Mouse (Mus musculus): ENCODE measurements at regions not wholly inside any gene's neighbourhood (a gene's known extent, or its start where the extent isn't known, plus 50 kb on each side); places are given as distances from the start of the nearest gene placed in this dataset.

GRCm38 (mm10) chr3:120460717-120461116, 676.5 kb upstream of the Ptbp2 start:
- H3K4me2 ChIP-seq (ENCODE audit: low read depth, severe bottlenecking): no peak overlapping the region
- ATAC-seq (ENCODE audit: insufficient number of reproducible peaks, low FRiP score, low TSS enrichment, low read depth) (no peak), DNase-seq (ENCODE audit: low spot score) (no peak)
- no peaks in the 10 kb centered on the region for H3K9me3 ChIP-seq (ENCODE audit: control insufficient read depth, low read length)
- H3K4me1 ChIP-seq (ENCODE audit: control insufficient read depth, insufficient read depth, low read length): no peaks in the 10 kb centered on the region
- no peak overlapping the region for H3K27ac ChIP-seq (replicated peaks; ENCODE audit: low read depth, low read length)
- no peak overlapping the region for H3K9ac ChIP-seq (ENCODE audit: low read length)
- no peaks in the 10 kb centered on the region for H3K27me3 ChIP-seq (ENCODE audit: control insufficient read depth, insufficient read depth, low read length)
- H3K36me3 ChIP-seq (ENCODE audit: control insufficient read depth, insufficient read depth, low read length): no peaks in the 10 kb centered on the region
- H3K4me3 ChIP-seq (ENCODE audit: low read depth, low read length): no peak overlapping the region

- H3K9ac ChIP-seq (ENCODE audit: low read length): no peak overlapping the region
- H3K4me3 ChIP-seq (ENCODE audit: low read depth, low read length): no peak overlapping the region
- 91% methylated on average over 7 of the region's 7 CpGs for WGBS
- no peaks in the 10 kb centered on the region for H3K27me3 ChIP-seq (ENCODE audit: control insufficient read depth, insufficient read depth, low read length)
- H3K9me3 ChIP-seq (ENCODE audit: control insufficient read depth, low read length): no peaks in the 10 kb centered on the region
- H3K27ac ChIP-seq (replicated peaks; ENCODE audit: low read depth, low read length): no peak overlapping the region
- H3K36me3 ChIP-seq (ENCODE audit: control insufficient read depth, insufficient read depth, low read length): no peaks in the 10 kb centered on the region
- ATAC-seq (ENCODE audit: insufficient number of reproducible peaks, low FRiP score, low TSS enrichment, low read depth): no peak
- no peaks in the 10 kb centered on the region for H3K4me1 ChIP-seq (ENCODE audit: control insufficient read depth, insufficient read depth, low read length)
- DNase-seq (ENCODE audit: low spot score): no peak
- H3K4me2 ChIP-seq (ENCODE audit: low read depth, severe bottlenecking): no peak overlapping the region
Measured at GRCm38 (mm10) chr3:120457912-120458311, 673.6 kb upstream of the Ptbp2 start.

GRCm38 (mm10) chr3:120441127-120441526, 656.9 kb upstream of the Ptbp2 start:
- Histone ChIP-seq H3K9ac (ENCODE audit: low read length) (no peak overlapping the region), H3K4me3 (ENCODE audit: low read depth, low read length) (no peak overlapping the region), H3K4me2 (ENCODE audit: low read depth, severe bottlenecking) (no peak overlapping the region), H3K4me1 (ENCODE audit: control insufficient read depth, insufficient read depth, low read length) (no peaks in the 10 kb centered on the region), H3K36me3 (ENCODE audit: control insufficient read depth, insufficient read depth, low read length) (no peaks in the 10 kb centered on the region), H3K27ac (replicated peaks; ENCODE audit: low read depth, low read length) (no peak overlapping the region), H3K27me3 (ENCODE audit: control insufficient read depth, insufficient read depth, low read length) (no peaks in the 10 kb centered on the region), H3K9me3 (ENCODE audit: control insufficient read depth, low read length) (no peaks in the 10 kb centered on the region)
- ATAC-seq (ENCODE audit: insufficient number of reproducible peaks, low FRiP score, low TSS enrichment, low read depth) (no peak), DNase-seq (ENCODE audit: low spot score) (no peak)
- 86% methylated on average over 4 of the region's 4 CpGs for WGBS

DNA sequence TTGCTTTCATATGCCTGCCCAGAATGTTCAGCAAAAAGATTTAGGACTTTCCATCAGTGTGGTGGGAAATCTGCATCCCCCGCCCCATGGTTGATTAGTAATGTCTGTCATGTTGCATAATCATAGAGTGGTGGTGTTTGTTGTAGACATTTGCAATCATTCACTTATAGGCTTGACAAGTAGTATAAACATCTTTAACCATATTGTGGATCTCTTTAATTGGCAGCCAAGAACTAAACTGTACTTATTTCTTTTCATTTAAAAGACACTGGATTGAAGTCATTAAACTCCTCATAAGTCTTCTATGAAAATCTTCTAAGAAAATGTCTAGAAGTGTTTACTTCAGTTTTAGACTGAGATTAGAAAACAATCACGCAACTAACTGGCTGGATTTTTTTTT, 646.0 kb upstream of the Ptbp2 start:
- WGBS: 82% methylated on average over 2 of the region's 2 CpGs
- Histone ChIP-seq H3K27ac (replicated peaks; ENCODE audit: low read depth, low read length) (no peak overlapping the region), H3K9me3 (ENCODE audit: control insufficient read depth, low read length) (no peaks in the 10 kb centered on the region), H3K4me2 (ENCODE audit: low read depth, severe bottlenecking) (no peak overlapping the region), H3K27me3 (ENCODE audit: control insufficient read depth, insufficient read depth, low read length) (no peaks in the 10 kb centered on the region), H3K9ac (ENCODE audit: low read length) (no peak overlapping the region), H3K4me1 (ENCODE audit: control insufficient read depth, insufficient read depth, low read length) (no peaks in the 10 kb centered on the region), H3K4me3 (ENCODE audit: low read depth, low read length) (no peak overlapping the region), H3K36me3 (ENCODE audit: control insufficient read depth, insufficient read depth, low read length) (no peaks in the 10 kb centered on the region)
- no peak for ATAC-seq (ENCODE audit: insufficient number of reproducible peaks, low FRiP score, low TSS enrichment, low read depth)
- DNase-seq (ENCODE audit: low spot score): no peak

DNA sequence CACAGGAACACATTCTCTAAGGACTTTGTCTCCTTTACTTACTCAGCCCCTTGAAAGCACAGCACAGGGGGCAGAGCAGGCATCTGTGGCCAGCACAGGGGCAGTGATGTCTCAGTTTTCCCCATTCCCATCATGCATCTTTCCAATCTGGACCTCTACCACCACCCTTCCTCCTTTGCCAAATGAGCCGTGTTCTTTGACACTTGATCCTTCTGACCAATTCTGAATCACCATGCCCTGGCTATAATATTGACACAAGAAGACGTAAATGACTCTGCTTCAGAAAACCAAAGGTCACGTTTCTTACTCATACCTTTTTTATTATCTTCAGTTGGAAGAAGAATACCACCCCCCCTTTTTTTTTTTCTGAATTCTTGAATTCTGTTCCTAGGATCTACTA, 632.4 kb upstream of the Ptbp2 start:
- Histone ChIP-seq H3K27me3 (ENCODE audit: control insufficient read depth, insufficient read depth, low read length) (no peaks in the 10 kb centered on the region), H3K36me3 (ENCODE audit: control insufficient read depth, insufficient read depth, low read length) (no peaks in the 10 kb centered on the region), H3K4me1 (ENCODE audit: control insufficient read depth, insufficient read depth, low read length) (no peaks in the 10 kb centered on the region), H3K4me2 (ENCODE audit: low read depth, severe bottlenecking) (no peak overlapping the region), H3K9me3 (ENCODE audit: control insufficient read depth, low read length) (no peaks in the 10 kb centered on the region), H3K4me3 (ENCODE audit: low read depth, low read length) (no peak overlapping the region), H3K27ac (replicated peaks; ENCODE audit: low read depth, low read length) (no peak overlapping the region), H3K9ac (ENCODE audit: low read length) (no peak overlapping the region)
- DNase-seq (ENCODE audit: low spot score) (no peak), ATAC-seq (ENCODE audit: insufficient number of reproducible peaks, low FRiP score, low TSS enrichment, low read depth) (no peak)
- WGBS: 73% methylated on average over 3 of the region's 3 CpGs

- Histone ChIP-seq H3K4me1 (ENCODE audit: control insufficient read depth, insufficient read depth, low read length) (no peaks in the 10 kb centered on the region), H3K4me3 (ENCODE audit: low read depth, low read length) (no peak overlapping the region), H3K27me3 (ENCODE audit: control insufficient read depth, insufficient read depth, low read length) (no peaks in the 10 kb centered on the region), H3K36me3 (ENCODE audit: control insufficient read depth, insufficient read depth, low read length) (no peaks in the 10 kb centered on the region), H3K9ac (ENCODE audit: low read length) (no peak overlapping the region), H3K4me2 (ENCODE audit: low read depth, severe bottlenecking) (no peak overlapping the region), H3K27ac (replicated peaks; ENCODE audit: low read depth, low read length) (no peak overlapping the region), H3K9me3 (ENCODE audit: control insufficient read depth, low read length) (no peaks in the 10 kb centered on the region)
- no peak for DNase-seq (ENCODE audit: low spot score)
- WGBS: 29% methylated on average over 6 of the region's 6 CpGs
- ATAC-seq (ENCODE audit: insufficient number of reproducible peaks, low FRiP score, low TSS enrichment, low read depth): no peak
Measured at GRCm38 (mm10) chr3:120375688-120376289, 591.5 kb upstream of the Ptbp2 start.

DNA sequence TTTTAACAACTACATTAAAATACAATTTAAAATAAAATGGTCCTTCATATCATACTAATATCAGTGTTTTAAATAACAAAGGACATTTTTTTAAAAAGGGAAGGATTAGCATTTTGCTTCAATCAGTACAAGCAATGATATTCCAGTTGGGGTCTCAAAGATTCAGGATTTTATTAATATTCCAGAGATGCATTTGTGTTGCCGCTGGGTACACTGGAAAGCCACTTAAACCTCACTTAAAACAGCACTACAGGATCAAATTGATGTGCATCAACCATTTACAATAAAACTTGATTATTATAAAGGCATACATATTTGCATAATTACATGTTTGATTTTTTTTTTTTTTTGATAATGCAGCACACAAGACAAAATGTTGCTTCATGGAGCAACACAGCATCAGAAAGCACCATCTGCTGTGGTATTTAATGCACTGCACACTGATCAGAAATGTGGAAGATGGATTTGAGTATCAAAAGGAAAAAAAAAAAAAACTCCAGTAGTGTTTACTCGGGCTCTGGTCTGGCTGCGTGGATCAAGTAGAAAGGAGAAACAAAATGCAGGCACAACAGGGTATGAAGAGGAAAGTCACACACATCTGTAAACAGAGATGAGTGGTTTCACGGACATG, 558.6 kb upstream of the Ptbp2 start:
- Histone ChIP-seq H3K4me1 (ENCODE audit: control insufficient read depth, insufficient read depth, low read length) (no peaks in the 10 kb centered on the region), H3K27ac (replicated peaks; ENCODE audit: low read depth, low read length) (no peak overlapping the region), H3K4me2 (ENCODE audit: low read depth, severe bottlenecking) (no peak overlapping the region), H3K9ac (ENCODE audit: low read length) (no peak overlapping the region), H3K27me3 (ENCODE audit: control insufficient read depth, insufficient read depth, low read length) (no peaks in the 10 kb centered on the region), H3K36me3 (ENCODE audit: control insufficient read depth, insufficient read depth, low read length) (no peaks in the 10 kb centered on the region), H3K4me3 (ENCODE audit: low read depth, low read length) (no peak overlapping the region), H3K9me3 (ENCODE audit: control insufficient read depth, low read length) (no peaks in the 10 kb centered on the region)
- no peak for ATAC-seq (ENCODE audit: insufficient number of reproducible peaks, low FRiP score, low TSS enrichment, low read depth)
- WGBS: 87% methylated on average over 4 of the region's 4 CpGs
- no peak for DNase-seq (ENCODE audit: low spot score)

DNA sequence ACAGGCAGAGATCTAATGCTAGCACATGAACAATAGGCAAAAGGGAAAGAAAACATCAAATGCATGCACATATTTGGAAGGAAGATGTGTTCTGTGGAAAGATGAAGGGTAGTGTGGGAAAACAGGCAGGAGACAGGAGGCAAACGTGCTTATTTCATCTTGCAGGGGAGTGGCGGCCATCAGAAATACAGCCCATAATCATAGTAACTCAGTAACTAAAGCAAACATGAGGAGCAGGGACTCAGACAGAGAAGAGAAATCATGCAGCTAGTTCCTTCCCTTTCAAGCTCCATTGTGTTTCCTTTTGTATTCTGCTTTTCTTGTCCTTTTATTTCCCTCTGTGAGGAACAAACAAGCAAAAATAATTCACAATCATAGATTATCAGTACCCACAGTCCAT, 557.6 kb upstream of the Ptbp2 start:
- WGBS: 86% methylated on average over 2 of the region's 2 CpGs
- H3K4me3 ChIP-seq (ENCODE audit: low read depth, low read length): no peak overlapping the region
- ATAC-seq (ENCODE audit: insufficient number of reproducible peaks, low FRiP score, low TSS enrichment, low read depth) (no peak), DNase-seq (ENCODE audit: low spot score) (no peak)
- no peaks in the 10 kb centered on the region for H3K36me3 ChIP-seq (ENCODE audit: control insufficient read depth, insufficient read depth, low read length)
- H3K27me3 ChIP-seq (ENCODE audit: control insufficient read depth, insufficient read depth, low read length): no peaks in the 10 kb centered on the region
- H3K4me1 ChIP-seq (ENCODE audit: control insufficient read depth, insufficient read depth, low read length): no peaks in the 10 kb centered on the region
- H3K27ac ChIP-seq (replicated peaks; ENCODE audit: low read depth, low read length): no peak overlapping the region
- H3K9ac ChIP-seq (ENCODE audit: low read length): no peak overlapping the region
- no peak overlapping the region for H3K4me2 ChIP-seq (ENCODE audit: low read depth, severe bottlenecking)
- no peaks in the 10 kb centered on the region for H3K9me3 ChIP-seq (ENCODE audit: control insufficient read depth, low read length)
